13 mouse cellular contexts compared by ENCODE assay signal in the genomic region with DNA sequence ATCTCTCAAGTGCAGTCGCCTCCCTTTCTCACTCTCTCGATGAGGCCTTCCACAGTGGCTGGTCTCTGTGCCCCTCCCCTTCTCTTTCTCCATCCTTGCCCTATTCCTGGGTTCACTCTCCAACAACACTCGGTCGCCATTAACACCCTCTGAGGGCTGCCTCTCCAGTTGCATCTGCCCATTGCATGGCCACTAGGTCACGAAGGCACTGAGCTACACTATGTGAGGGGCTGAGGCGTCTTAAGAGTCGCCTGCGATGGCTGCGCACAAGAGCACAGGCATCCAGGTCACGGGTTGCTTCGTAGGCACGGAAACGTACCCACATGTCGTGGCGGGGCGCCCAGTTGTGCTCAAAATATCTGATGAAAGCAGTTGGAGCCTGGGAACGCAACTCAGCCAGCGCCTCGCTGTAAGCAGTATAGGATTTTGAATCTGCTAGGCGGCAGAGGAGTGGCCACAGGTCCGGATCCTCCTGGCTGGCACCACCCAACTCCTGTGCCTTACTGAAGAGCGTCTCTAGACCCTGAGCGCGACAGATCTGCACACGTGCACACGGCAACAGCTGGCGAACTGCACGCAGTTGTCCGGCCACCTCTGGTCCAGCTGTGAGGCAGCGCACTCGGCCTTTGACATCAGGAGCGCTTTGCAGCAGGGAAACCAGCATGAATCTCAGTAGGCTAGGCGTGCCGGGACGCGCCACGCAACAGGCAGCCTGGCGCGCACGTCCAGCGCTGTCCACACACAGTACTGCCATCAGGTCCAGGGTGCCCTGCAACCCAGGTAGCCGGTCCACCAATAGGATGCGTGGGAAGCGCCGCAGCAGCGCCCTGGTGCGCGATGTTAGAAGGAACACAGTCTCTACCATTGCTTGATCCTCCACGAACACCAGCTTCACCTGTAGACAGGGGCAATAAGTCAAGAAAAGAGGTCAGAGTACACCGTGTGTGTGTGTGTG. TPM values are rescaled to one million over a fixed set of nuclear protein-coding genes. Genes with fewer than 3 reads are reported as not detected.
DNase-seq lines count a peak whose midpoint lies in the region; ATAC-seq and TF ChIP-seq lines count a peak whose summit lies in the region.
"Had no signal": no experiment of that assay in that cellular context is flagged by ENCODE, and none has a peak within 500 bp of the region (broad histone marks: within the 10 kb centered on the region; RNA-seq: fewer than 3 reads in every experiment).

No protein-coding gene starts in this region.

- H3K27ac ChIP-seq in heart, embryonic 13.5 days (replicated peaks), result no peak overlapping the region
- H3K27ac ChIP-seq in stomach, embryonic 14.5 days (ENCODE audit: low read length), result no peak overlapping the region
- no peak overlapping the region for H3K27ac ChIP-seq in stomach, postnatal 0 days (replicated peaks)
- no peak overlapping the region for H3K27ac ChIP-seq in hindbrain, embryonic 13.5 days
- H3K27ac ChIP-seq: embryonic facial prominence, embryonic 12.5 days had no signal

- H3K9ac ChIP-seq in heart, embryonic 13.5 days, result no peak overlapping the region
- H3K9ac ChIP-seq in stomach, embryonic 14.5 days (replicated peaks; ENCODE audit: low read depth, low read length), result no peak overlapping the region
- H3K9ac ChIP-seq in stomach, postnatal 0 days (ENCODE audit: low read length), result no peak overlapping the region
- H3K9ac ChIP-seq in hindbrain, embryonic 13.5 days, result no peak overlapping the region
- H3K9ac ChIP-seq: embryonic facial prominence, embryonic 12.5 days had no signal

- ATAC-seq in heart, embryonic 13.5 days (ENCODE audit: extremely low read depth, insufficient number of reproducible peaks, low FRiP score, low TSS enrichment), result no peak
- ATAC-seq in stomach, embryonic 14.5 days (ENCODE audit: insufficient number of reproducible peaks, insufficient read depth, low FRiP score, low read depth), result 0 out of 2 replicates have a peak, but pooled peaks have one; percentile 33
- no peak for ATAC-seq in stomach, postnatal 0 days (ENCODE audit: low FRiP score, low TSS enrichment)
- 0 out of 2 replicates have a peak, but pooled peaks have one; percentile 23 for ATAC-seq in hindbrain, embryonic 13.5 days (ENCODE audit: low FRiP score)
- ATAC-seq in inflammation-experienced regulatory T-cells, adult 6 months, result no peak

- peak overlapping the region; percentile 25; the same call in 1 of the 2 replicates for H3K4me2 ChIP-seq in heart, embryonic 13.5 days
- H3K4me2 ChIP-seq in stomach, embryonic 14.5 days (replicated peaks; ENCODE audit: low read depth, low read length), result no peak overlapping the region
- no peak overlapping the region for H3K4me2 ChIP-seq in stomach, postnatal 0 days (replicated peaks; ENCODE audit: low read depth)
- no peak overlapping the region for H3K4me2 ChIP-seq in hindbrain, embryonic 13.5 days
- H3K4me2 ChIP-seq: embryonic facial prominence, embryonic 12.5 days had no signal

- H3K27me3 ChIP-seq in heart, embryonic 13.5 days (replicated peaks), result peaks cover 15% of the 10 kb centered on the region
- no peaks in the 10 kb centered on the region for H3K27me3 ChIP-seq in stomach, embryonic 14.5 days (ENCODE audit: control insufficient read depth, insufficient read depth, low read length)
- H3K27me3 ChIP-seq in stomach, postnatal 0 days (ENCODE audit: control insufficient read depth, insufficient read depth, low read length), result no peaks in the 10 kb centered on the region
- H3K27me3 ChIP-seq in hindbrain, embryonic 13.5 days, result no peaks in the 10 kb centered on the region
- H3K27me3 ChIP-seq: embryonic facial prominence, embryonic 12.5 days had no signal

- H3K4me3 ChIP-seq in heart, embryonic 13.5 days, result no peak overlapping the region
- H3K4me3 ChIP-seq in stomach, embryonic 14.5 days (ENCODE audit: low read depth, low read length), result no peak overlapping the region
- H3K4me3 ChIP-seq in stomach, postnatal 0 days (ENCODE audit: low read depth, low read length), result no peak overlapping the region
- no peak overlapping the region for H3K4me3 ChIP-seq in hindbrain, embryonic 13.5 days
- H3K4me3 ChIP-seq: embryonic facial prominence, embryonic 12.5 days had no signal

- H3K9me3 ChIP-seq in heart, embryonic 13.5 days, result no peaks in the 10 kb centered on the region
- H3K9me3 ChIP-seq in stomach, embryonic 14.5 days (ENCODE audit: control insufficient read depth, low read depth, low read length), result no peaks in the 10 kb centered on the region
- H3K9me3 ChIP-seq in stomach, postnatal 0 days (ENCODE audit: control insufficient read depth, low read length), result no peaks in the 10 kb centered on the region
- H3K9me3 ChIP-seq in hindbrain, embryonic 13.5 days, result no peaks in the 10 kb centered on the region
- H3K9me3 ChIP-seq: embryonic facial prominence, embryonic 12.5 days had no signal

- no peaks in the 10 kb centered on the region for H3K4me1 ChIP-seq in heart, embryonic 13.5 days
- H3K4me1 ChIP-seq in stomach, embryonic 14.5 days (ENCODE audit: control insufficient read depth, insufficient read depth, low read length), result no peaks in the 10 kb centered on the region
- no peaks in the 10 kb centered on the region for H3K4me1 ChIP-seq in stomach, postnatal 0 days (replicated peaks; ENCODE audit: control insufficient read depth, insufficient read depth)
- H3K4me1 ChIP-seq in hindbrain, embryonic 13.5 days (replicated peaks), result no peaks in the 10 kb centered on the region
- H3K4me1 ChIP-seq: embryonic facial prominence, embryonic 12.5 days had no signal

- TF ChIP-seq EP300 in stomach, postnatal 0 days (optimal IDR thresholded peaks at IDR 0.05), result no peak

- 34% methylated on average over 50 of the region's 50 CpGs for WGBS in heart, embryonic 13.5 days
- 41% methylated on average over 50 of the region's 50 CpGs for WGBS in stomach, embryonic 14.5 days
- 49% methylated on average over 50 of the region's 50 CpGs for WGBS in stomach, postnatal 0 days
- WGBS in hindbrain, embryonic 13.5 days, result 53% methylated on average over 50 of the region's 50 CpGs

- H3K36me3 ChIP-seq in heart, embryonic 13.5 days, result no peaks in the 10 kb centered on the region
- H3K36me3 ChIP-seq in stomach, embryonic 14.5 days (ENCODE audit: control insufficient read depth, insufficient read depth, low read length), result no peaks in the 10 kb centered on the region
- H3K36me3 ChIP-seq in stomach, postnatal 0 days (ENCODE audit: control insufficient read depth, insufficient read depth, low read length), result no peaks in the 10 kb centered on the region
- H3K36me3 ChIP-seq in hindbrain, embryonic 13.5 days, result peaks cover 22% of the 10 kb centered on the region
- H3K36me3 ChIP-seq: embryonic facial prominence, embryonic 12.5 days had no signal

- no peak for TF ChIP-seq CTCF in stomach, postnatal 0 days (IDR thresholded peaks at IDR 0.05; ENCODE audit: low read depth)

- intact Hi-C loops in heart, postnatal 14 days (cut with DNase I), result no loop called here

- DNase-seq in heart, postnatal 14 days, result no peak
- DNase-seq in stomach, postnatal 0 days (ENCODE audit: low spot score), result no peak
- no peak for DNase-seq in spleen, postnatal 14 days (ENCODE audit: low spot score in 2 of 2)
- DNase-seq: lung, postnatal 4 days; thymus, adult 2 months had no signal

RNA-seq across cellular contexts. Expression of gene Lig1, which starts 16.1 kb away (rescaled TPM):
- 62.2 and 67.7 TPM in 2 replicates for polyA plus RNA-seq in heart, embryonic 13.5 days (2015; fragmentation: Nextera tagmentation; extraction: Ambion mirVana)
- 1 to 10 TPM; 4.9 to 7.0 TPM for total RNA-seq in heart, postnatal 14 days (2021)
- polyA plus RNA-seq in stomach, embryonic 14.5 days (2014; fragmentation: Nextera tagmentation; extraction: Ambion mirVana), result 117 and 124 TPM in 2 replicates
- polyA plus RNA-seq in stomach, postnatal 0 days (2015; fragmentation: Nextera tagmentation; extraction: Ambion mirVana), result 29.0 and 32.6 TPM in 2 replicates
- 41.1 and 46.2 TPM in 2 replicates for polyA plus RNA-seq in hindbrain, embryonic 13.5 days (2015; fragmentation: Nextera tagmentation; extraction: Ambion mirVana)
- polyA plus RNA-seq in inflammation-experienced regulatory T-cells, adult 6 months (2017; shearing (Covaris generic)), result 10 to 100 TPM; 24.1 to 85.4 (median 33.4) TPM

RNA-seq across cellular contexts. Expression of gene Zswim9, which starts 17.5 kb away (rescaled TPM):
- 5.9 and 7.1 TPM in 2 replicates for polyA plus RNA-seq in heart, embryonic 13.5 days (2015; fragmentation: Nextera tagmentation; extraction: Ambion mirVana)
- total RNA-seq in heart, postnatal 14 days (2021), result 1 to 10 TPM; 5.9 to 6.4 TPM
- 5.7 and 11.6 TPM in 2 replicates for polyA plus RNA-seq in stomach, embryonic 14.5 days (2014; fragmentation: Nextera tagmentation; extraction: Ambion mirVana)
- 2.1 and 2.9 TPM in 2 replicates for polyA plus RNA-seq in stomach, postnatal 0 days (2015; fragmentation: Nextera tagmentation; extraction: Ambion mirVana)
- 14.6 and 15.9 TPM in 2 replicates for polyA plus RNA-seq in hindbrain, embryonic 13.5 days (2015; fragmentation: Nextera tagmentation; extraction: Ambion mirVana)
- 1 to 10 TPM; 1.7 to 2.5 (median 2.2) TPM for polyA plus RNA-seq in inflammation-experienced regulatory T-cells, adult 6 months (2017; shearing (Covaris generic))

RNA-seq across cellular contexts. Expression of gene Vmn1r89, which starts 48.2 kb away (rescaled TPM):
- not detected in 2 replicates for polyA plus RNA-seq in heart, embryonic 13.5 days (2015; fragmentation: Nextera tagmentation; extraction: Ambion mirVana)
- not detected for total RNA-seq in heart, postnatal 14 days (2021)
- not detected in 2 replicates for polyA plus RNA-seq in stomach, embryonic 14.5 days (2014; fragmentation: Nextera tagmentation; extraction: Ambion mirVana)
- polyA plus RNA-seq in stomach, postnatal 0 days (2015; fragmentation: Nextera tagmentation; extraction: Ambion mirVana), result not detected in 2 replicates
- polyA plus RNA-seq in hindbrain, embryonic 13.5 days (2015; fragmentation: Nextera tagmentation; extraction: Ambion mirVana), result not detected in 2 replicates
- polyA plus RNA-seq in inflammation-experienced regulatory T-cells, adult 6 months (2017; shearing (Covaris generic)), result not detected
- total RNA-seq: left cerebral cortex, postnatal 25 days had no signal
- polyA plus RNA-seq: brain, embryonic 14.5 days; embryonic facial prominence, embryonic 12.5 days; heart, embryonic 16.5 days; thymus, adult 2 months had no signal

Comparison
In these comparisons a context has a peak if more than half of its experiments do, and no peak if none do; other contexts are left out.
1. ATAC-seq: peak in stomach, embryonic 14.5 days (single experiment) and hindbrain, embryonic 13.5 days (single experiment); none in heart, embryonic 13.5 days (single experiment), stomach, postnatal 0 days (single experiment) and inflammation-experienced regulatory T-cells, adult 6 months (single experiment).